Mouse (Mus musculus): Measurements from ENCODE around the gene Itm2b. TPM values are rescaled to one million over a fixed set of nuclear protein-coding genes. Genes with fewer than 3 reads are reported as not detected.

The Itm2b gene
- polyA plus RNA-seq, 1 experiment from 2014 or later = 754 TPM

- Histone ChIP-seq H3K9ac (ENCODE audit: low read length) (no peak overlapping the region), H3K4me2 (ENCODE audit: low read length) (no peak overlapping the region), H3K4me3 (ENCODE audit: low read depth, low read length) (no peak overlapping the region), H3K27ac (ENCODE audit: low read depth, low read length) (no peak overlapping the region), H3K27me3 (replicated peaks; ENCODE audit: control insufficient read depth, insufficient read depth, low read length) (no peaks in the 10 kb centered on the region), H3K4me1 (ENCODE audit: control insufficient read depth, insufficient read depth, low read length) (no peaks in the 10 kb centered on the region), H3K9me3 (replicated peaks; ENCODE audit: control insufficient read depth, low read length) (no peaks in the 10 kb centered on the region), H3K36me3 (ENCODE audit: control insufficient read depth, insufficient read depth, low read length) (no peaks in the 10 kb centered on the region)
- ATAC-seq = no peak
- no peak for DNase-seq (ENCODE audit: low spot score)
- WGBS = 71% methylated on average over 5 of the region's 5 CpGs
Measured at GRCm38 (mm10) chr14:73313396-73313795, 71.7 kb downstream of the Itm2b start.

DNA sequence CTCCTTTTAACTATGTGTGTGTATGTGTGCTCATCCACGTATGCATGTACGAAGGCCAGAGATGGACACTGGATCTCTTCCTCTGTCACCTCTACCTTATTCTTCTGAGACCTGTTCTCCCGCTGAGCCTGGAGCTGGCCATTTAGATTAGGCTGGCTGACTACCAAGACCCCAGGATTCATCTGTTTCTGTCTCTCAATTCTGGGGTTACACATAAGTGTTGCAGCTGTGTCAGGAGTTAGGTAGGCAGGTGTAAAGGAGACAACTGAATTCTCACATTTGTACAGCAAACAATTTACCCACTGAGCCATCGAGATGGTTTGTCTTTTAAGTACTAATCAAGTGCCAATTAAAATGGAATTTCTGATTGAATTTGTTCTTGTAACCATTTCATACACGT, 72.2 kb downstream of the Itm2b start:
- H3K27me3 ChIP-seq (replicated peaks; ENCODE audit: control insufficient read depth, insufficient read depth, low read length) = no peaks in the 10 kb centered on the region
- H3K27ac ChIP-seq (ENCODE audit: low read depth, low read length) = no peak overlapping the region
- H3K4me3 ChIP-seq (ENCODE audit: low read depth, low read length) = no peak overlapping the region
- no peak overlapping the region for H3K9ac ChIP-seq (ENCODE audit: low read length)
- no peak for ATAC-seq
- no peaks in the 10 kb centered on the region for H3K4me1 ChIP-seq (ENCODE audit: control insufficient read depth, insufficient read depth, low read length)
- H3K4me2 ChIP-seq (ENCODE audit: low read length) = no peak overlapping the region
- H3K36me3 ChIP-seq (ENCODE audit: control insufficient read depth, insufficient read depth, low read length) = no peaks in the 10 kb centered on the region
- 81% methylated on average over 5 of the region's 5 CpGs for WGBS
- DNase-seq (ENCODE audit: low spot score) = no peak
- no peaks in the 10 kb centered on the region for H3K9me3 ChIP-seq (replicated peaks; ENCODE audit: control insufficient read depth, low read length)

Other genes starting within 250 kb of the Itm2b start
- 5.8 and 6.1 TPM in 2 replicates for gene Lpar6, start 147.4 kb downstream of the Itm2b start, polyA plus RNA-seq (2014; fragmentation: Nextera tagmentation; extraction: Ambion mirVana)
- gene Rb1, start 59.5 kb downstream of the Itm2b start, polyA plus RNA-seq (2014; fragmentation: Nextera tagmentation; extraction: Ambion mirVana) = 27.2 and 28.5 TPM in 2 replicates
- 99.3 and 100.0 TPM in 2 replicates for gene Med4, start 124.7 kb upstream of the Itm2b start, polyA plus RNA-seq (2014; fragmentation: Nextera tagmentation; extraction: Ambion mirVana)
- 111 and 122 TPM in 2 replicates for gene Sucla2, start 140.0 kb upstream of the Itm2b start, polyA plus RNA-seq (2014; fragmentation: Nextera tagmentation; extraction: Ambion mirVana)
- 8.2 and 9.1 TPM in 2 replicates for gene Nudt15, start 163.0 kb upstream of the Itm2b start, polyA plus RNA-seq (2014; fragmentation: Nextera tagmentation; extraction: Ambion mirVana)

Measured in forebrain, embryonic 14.5 days (tissue).